Mouse (Mus musculus) intestine, embryonic 15.5 days (tissue): Measurements from ENCODE around the gene Adat1. TPM values are rescaled to one million over a fixed set of nuclear protein-coding genes. Genes with fewer than 3 reads are reported as not detected.

Experiments used
- ATAC-seq: fragments of 200-750 bp; cut with Nextera tagmentation; 2 replicates; pipeline ENCODE4 v1.8.0; 2017; ENCODE audit warnings: moderate TSS enrichment, moderate library complexity
- H3K27ac ChIP-seq: fragments of 300-500 bp; sonication (generic); 2 replicates; pipeline ENCODE4 v1.5.1; 2015; ENCODE audit warnings: mild to moderate bottlenecking, inconsistent platforms
- H3K27me3 ChIP-seq: fragments of 300-500 bp; sonication (generic); replicated peaks from 2 replicates; pipeline ENCODE4 v1.6.1; 2015; ENCODE audit warnings: inconsistent platforms
- H3K36me3 ChIP-seq: fragments of 300-500 bp; sonication (generic); 2 replicates; pipeline ENCODE4 v1.6.1; 2015; ENCODE audit warnings: inconsistent platforms
- H3K4me1 ChIP-seq: fragments of 300-500 bp; sonication (generic); replicated peaks from 2 replicates; pipeline ENCODE4 v1.6.1; 2015; ENCODE audit warnings: inconsistent platforms
- H3K4me2 ChIP-seq: fragments of 300-500 bp; sonication (generic); replicated peaks from 2 replicates; pipeline ENCODE4 v1.6.1; 2015; ENCODE audit warnings: mild to moderate bottlenecking, inconsistent platforms
- H3K4me3 ChIP-seq: fragments of 300-500 bp; sonication (generic); replicated peaks from 2 replicates; pipeline ENCODE4 v1.5.1; 2015; ENCODE audit warnings: inconsistent platforms
- H3K9ac ChIP-seq: fragments of 300-500 bp; sonication (generic); 2 replicates; pipeline ENCODE4 v1.6.1; 2015; ENCODE audit warnings: inconsistent platforms
- H3K9me3 ChIP-seq: fragments of 300-500 bp; sonication (generic); 2 replicates; pipeline ENCODE4 v1.6.1; 2016; ENCODE audit warnings: inconsistent platforms
- WGBS: fragments of 180-500 bp; shearing (Covaris S2); methylation state at CpG from one replicate; pipeline ENCODE4 v1.1.7; 2015; 5-methylcytosine and 5-hydroxymethylcytosine counted together
- polyA plus RNA-seq: library from polyadenylated mRNA; unstranded; fragments of >200 nt; fragmentation: Nextera tagmentation; extraction: Ambion mirVana; gene quantifications from 2 replicates; pipeline ENCODE4 v1.2.1, GENCODE M21; 2015

The Adat1 gene
- polyA plus RNA-seq, 1 experiment from 2014 or later = 7.7 TPM

DNA sequence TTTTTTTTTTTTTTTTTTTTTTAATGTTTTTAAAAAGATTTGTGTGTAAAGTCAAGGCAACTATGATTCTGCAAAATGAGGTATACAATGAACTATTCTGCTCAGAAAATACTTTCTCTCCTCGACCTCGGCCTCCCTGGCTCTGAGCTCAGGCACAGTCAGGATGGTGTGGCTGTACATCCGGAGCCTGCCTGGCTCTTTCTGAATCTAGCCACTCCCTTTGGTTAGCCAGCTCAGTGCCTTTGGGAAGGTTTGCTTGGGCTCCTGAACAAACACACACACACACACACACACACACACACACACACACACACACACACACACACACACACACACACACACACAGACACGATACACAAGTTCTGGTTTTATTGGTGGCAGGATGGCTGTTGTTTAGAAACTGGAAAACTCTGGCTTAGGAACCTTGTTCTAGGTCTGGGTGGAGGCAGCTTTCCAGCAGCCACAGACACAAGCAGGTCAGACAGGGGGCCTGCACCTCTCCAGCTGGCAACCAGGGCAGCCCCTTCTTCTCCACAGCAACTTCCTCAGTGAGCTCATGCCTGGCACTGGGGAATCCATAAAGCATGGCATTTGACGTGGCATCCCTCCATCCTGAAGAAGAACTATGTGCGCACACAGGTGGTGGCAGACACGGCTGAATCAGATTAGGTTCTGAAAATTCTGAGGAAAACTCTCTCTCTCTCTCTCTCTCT, 27.1 kb downstream of the Adat1 start:
- Histone ChIP-seq H3K27ac (no peak overlapping the region), H3K9me3 (no peaks in the 10 kb centered on the region), H3K36me3 (no peaks in the 10 kb centered on the region), H3K9ac (no peak overlapping the region), H3K4me2 (no peak overlapping the region), H3K27me3 (no peaks in the 10 kb centered on the region), H3K4me1 (no peaks in the 10 kb centered on the region), H3K4me3 (no peak overlapping the region)
- WGBS = 62% methylated on average over 7 of the region's 7 CpGs
- ATAC-seq = no peak

DNA sequence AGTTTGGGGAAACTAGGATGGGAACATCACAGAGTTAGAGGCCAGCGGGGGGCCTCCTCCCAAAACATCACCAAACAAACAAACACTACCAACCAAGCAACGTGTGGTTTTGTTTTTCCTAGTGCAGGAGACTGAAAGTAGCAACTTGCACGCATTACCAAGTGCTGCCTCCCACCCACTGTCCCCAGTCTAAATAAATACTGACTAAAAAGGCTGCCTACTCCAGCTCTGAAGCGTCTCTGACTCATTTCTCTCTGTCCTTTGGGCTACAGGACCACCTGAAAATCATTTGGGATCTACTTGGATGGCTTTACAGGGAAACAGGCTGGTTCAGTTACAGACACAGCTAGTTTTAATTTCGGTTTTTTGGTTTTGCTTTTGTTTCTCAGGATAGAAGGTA, 27.8 kb downstream of the Adat1 start:
- H3K9ac ChIP-seq = no peak overlapping the region
- WGBS = 57% methylated on average over 5 of the region's 5 CpGs
- ATAC-seq = no peak
- H3K36me3 ChIP-seq = no peaks in the 10 kb centered on the region
- H3K9me3 ChIP-seq = no peaks in the 10 kb centered on the region
- H3K4me2 ChIP-seq = no peak overlapping the region
- no peak overlapping the region for H3K4me3 ChIP-seq
- no peaks in the 10 kb centered on the region for H3K27me3 ChIP-seq
- H3K27ac ChIP-seq = no peak overlapping the region
- no peaks in the 10 kb centered on the region for H3K4me1 ChIP-seq

DNA sequence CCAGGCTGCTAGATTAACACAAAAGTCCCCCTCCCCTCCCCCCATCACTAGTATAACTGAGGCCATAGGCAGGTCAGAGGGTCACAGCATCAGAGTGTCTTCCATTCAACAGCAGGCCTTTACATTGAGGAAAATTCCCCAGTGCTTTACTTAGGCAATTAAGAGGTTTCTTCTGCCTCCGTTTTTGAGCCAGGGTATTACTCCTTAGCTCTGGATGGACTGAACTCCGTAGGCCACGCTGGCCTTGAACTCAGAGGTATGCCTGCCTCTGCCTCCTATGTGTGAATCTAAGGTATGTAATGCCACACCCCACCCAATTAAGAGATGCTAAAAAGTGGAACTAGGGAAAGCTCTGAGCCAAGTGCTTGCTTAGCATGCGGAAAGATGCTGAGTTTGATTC, 28.6 kb downstream of the Adat1 start:
- 91% methylated on average over 4 of the region's 4 CpGs for whole genome bisulfite sequencing
- ATAC-seq = no peak
- Histone ChIP-seq H3K36me3 (no peaks in the 10 kb centered on the region), H3K9me3 (no peaks in the 10 kb centered on the region), H3K27me3 (no peaks in the 10 kb centered on the region), H3K4me1 (no peaks in the 10 kb centered on the region), H3K4me2 (no peak overlapping the region), H3K4me3 (no peak overlapping the region), H3K9ac (no peak overlapping the region), H3K27ac (no peak overlapping the region)

GRCm38 (mm10) chr8:111963091-111963490, 29.0 kb downstream of the Adat1 start:
- H3K36me3 ChIP-seq = no peaks in the 10 kb centered on the region
- no peaks in the 10 kb centered on the region for H3K27me3 ChIP-seq
- H3K4me3 ChIP-seq = no peak overlapping the region
- no peaks in the 10 kb centered on the region for H3K9me3 ChIP-seq
- no peak overlapping the region for H3K4me2 ChIP-seq
- H3K4me1 ChIP-seq = no peaks in the 10 kb centered on the region
- WGBS = 75% methylated on average over 10 of the region's 10 CpGs
- no peak for ATAC-seq
- H3K9ac ChIP-seq = no peak overlapping the region
- no peak overlapping the region for H3K27ac ChIP-seq

DNA sequence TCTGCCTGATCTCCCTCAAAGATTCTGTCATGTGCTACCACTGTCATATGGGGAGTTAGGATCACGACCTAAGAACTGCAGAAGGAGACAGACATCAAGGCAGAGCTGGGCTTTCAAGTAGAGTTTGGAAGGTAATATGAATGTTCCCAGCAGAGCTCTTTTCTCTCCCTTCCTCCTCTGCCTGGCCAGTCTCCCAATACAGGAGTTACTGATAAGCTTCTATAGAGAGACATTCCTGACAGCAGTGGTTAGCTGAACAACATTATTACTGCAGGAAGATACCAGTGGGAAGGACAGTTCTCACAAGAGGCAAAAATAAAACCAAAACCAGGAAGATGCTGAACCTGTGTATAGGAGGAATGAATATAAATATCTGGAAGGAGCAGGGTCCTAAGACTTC, 29.5 kb downstream of the Adat1 start:
- 75% methylated on average over 1 of the region's 1 CpGs for whole genome bisulfite sequencing
- Histone ChIP-seq H3K4me1 (no peaks in the 10 kb centered on the region), H3K27ac (no peak overlapping the region), H3K9me3 (no peaks in the 10 kb centered on the region), H3K27me3 (no peaks in the 10 kb centered on the region), H3K36me3 (no peaks in the 10 kb centered on the region), H3K4me3 (no peak overlapping the region), H3K4me2 (no peak overlapping the region), H3K9ac (no peak overlapping the region)
- no peak for ATAC-seq

GRCm38 (mm10) chr8:111961330-111961729, 30.8 kb downstream of the Adat1 start:
- no peak overlapping the region for H3K4me3 ChIP-seq
- no peak overlapping the region for H3K27ac ChIP-seq
- peaks cover 7% of the 10 kb centered on the region for H3K36me3 ChIP-seq
- H3K4me1 ChIP-seq = no peaks in the 10 kb centered on the region
- WGBS = 70% methylated on average over 3 of the region's 3 CpGs
- H3K9ac ChIP-seq = no peak overlapping the region
- H3K9me3 ChIP-seq = no peaks in the 10 kb centered on the region
- H3K4me2 ChIP-seq = no peak overlapping the region
- no peaks in the 10 kb centered on the region for H3K27me3 ChIP-seq
- ATAC-seq = no peak

DNA sequence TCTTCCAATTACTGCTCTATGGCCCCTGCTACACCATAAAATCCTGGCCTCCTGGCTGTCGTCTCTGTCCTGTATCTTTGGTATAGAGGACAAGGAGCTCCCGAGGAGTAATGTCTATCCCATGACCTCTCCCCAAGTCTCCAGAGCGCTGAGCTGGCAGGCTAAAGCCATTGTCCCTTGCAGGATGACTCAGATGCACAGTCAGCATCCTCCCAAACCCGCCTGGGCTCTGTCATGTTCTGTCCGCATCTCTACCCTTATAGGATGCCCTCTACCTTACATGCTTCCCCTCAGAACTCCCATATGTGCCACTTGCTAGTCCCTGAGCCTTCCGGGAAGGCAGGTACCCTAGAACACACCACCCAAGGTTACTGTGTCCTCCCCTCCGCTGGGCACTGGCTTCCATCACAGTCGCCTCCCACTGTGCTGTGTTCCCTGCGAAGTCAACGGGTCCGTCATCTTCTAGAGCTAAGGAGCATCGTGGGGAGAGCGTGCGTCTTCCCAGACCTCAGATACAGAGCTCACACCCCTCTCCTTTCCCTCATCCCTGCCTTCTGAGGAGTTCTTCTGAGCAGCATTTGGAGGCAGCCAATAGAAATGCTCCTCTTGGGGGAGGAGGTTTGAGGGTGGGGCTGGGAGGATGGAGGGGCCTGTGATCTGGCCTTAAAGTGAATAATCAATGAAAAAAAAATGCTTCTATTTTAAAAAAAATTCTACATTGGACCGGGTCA, 31.3 kb downstream of the Adat1 start:
- Histone ChIP-seq H3K4me1 (no peaks in the 10 kb centered on the region), H3K9me3 (no peaks in the 10 kb centered on the region), H3K4me2 (no peak overlapping the region), H3K27me3 (no peaks in the 10 kb centered on the region), H3K36me3 (peaks cover 7% of the 10 kb centered on the region), H3K4me3 (no peak overlapping the region), H3K27ac (no peak overlapping the region), H3K9ac (no peak overlapping the region)
- 71% methylated on average over 15 of the region's 15 CpGs for WGBS
- ATAC-seq = no peak

- Histone ChIP-seq H3K27me3 (no peaks in the 10 kb centered on the region), H3K9ac (no peak overlapping the region), H3K4me1 (no peaks in the 10 kb centered on the region), H3K4me2 (no peak overlapping the region), H3K36me3 (peaks cover 14% of the 10 kb centered on the region), H3K27ac (no peak overlapping the region), H3K9me3 (no peaks in the 10 kb centered on the region), H3K4me3 (no peak overlapping the region)
- 88% methylated on average over 2 of the region's 2 CpGs for WGBS
- no peak for ATAC-seq
Observed at GRCm38 (mm10) chr8:111957231-111957630, 34.9 kb downstream of the Adat1 start.

- Histone ChIP-seq H3K4me2 (no peak overlapping the region), H3K27ac (no peak overlapping the region), H3K9ac (no peak overlapping the region), H3K9me3 (no peaks in the 10 kb centered on the region), H3K4me1 (no peaks in the 10 kb centered on the region), H3K4me3 (no peak overlapping the region), H3K27me3 (no peaks in the 10 kb centered on the region), H3K36me3 (peaks cover 14% of the 10 kb centered on the region)
- ATAC-seq = no peak
- 88% methylated on average over 5 of the region's 5 CpGs for WGBS
Observed at GRCm38 (mm10) chr8:111955879-111956278, 36.2 kb downstream of the Adat1 start.

- Histone ChIP-seq H3K9ac (no peak overlapping the region), H3K27me3 (no peaks in the 10 kb centered on the region), H3K4me2 (no peak overlapping the region), H3K4me3 (no peak overlapping the region), H3K4me1 (no peaks in the 10 kb centered on the region), H3K36me3 (peaks cover 14% of the 10 kb centered on the region), H3K27ac (no peak overlapping the region), H3K9me3 (no peaks in the 10 kb centered on the region)
- WGBS = 67% methylated on average over 4 of the region's 4 CpGs
- no peak for ATAC-seq
Observed at GRCm38 (mm10) chr8:111954844-111955594, 37.1 kb downstream of the Adat1 start.

DNA sequence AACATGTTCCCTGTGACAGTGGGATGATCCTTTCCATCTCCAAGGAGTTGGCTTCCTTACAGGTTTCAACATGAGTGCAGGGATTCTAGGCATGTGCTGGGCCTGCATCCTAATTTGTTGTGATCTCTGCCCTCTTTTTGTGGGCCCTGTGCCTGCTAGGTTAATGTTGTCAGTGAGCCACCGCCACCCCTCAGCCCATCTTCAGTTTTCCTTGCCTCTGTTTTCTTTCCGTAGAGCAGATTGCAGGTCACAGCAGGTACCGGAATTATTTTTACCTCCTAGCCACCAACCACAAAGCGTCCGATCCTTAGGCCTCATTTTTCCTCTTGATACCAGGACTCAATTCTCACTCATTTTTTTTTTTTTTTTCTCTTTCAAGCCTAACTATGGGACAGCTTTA, 40.2 kb downstream of the Adat1 start:
- Histone ChIP-seq H3K27me3 (no peaks in the 10 kb centered on the region), H3K4me3 (no peak overlapping the region), H3K4me2 (no peak overlapping the region), H3K9me3 (no peaks in the 10 kb centered on the region), H3K9ac (no peak overlapping the region), H3K4me1 (no peaks in the 10 kb centered on the region), H3K27ac (no peak overlapping the region), H3K36me3 (peaks cover 18% of the 10 kb centered on the region)
- 94% methylated on average over 5 of the region's 5 CpGs for WGBS
- ATAC-seq = no peak

- Histone ChIP-seq H3K4me3 (no peak overlapping the region), H3K9me3 (no peaks in the 10 kb centered on the region), H3K4me1 (no peaks in the 10 kb centered on the region), H3K4me2 (no peak overlapping the region), H3K9ac (no peak overlapping the region), H3K36me3 (peaks cover 19% of the 10 kb centered on the region), H3K27me3 (no peaks in the 10 kb centered on the region), H3K27ac (no peak overlapping the region)
- no peak for ATAC-seq
- 93% methylated on average over 7 of the region's 7 CpGs for WGBS
Observed at GRCm38 (mm10) chr8:111951317-111951716, 40.8 kb downstream of the Adat1 start.
